Mouse (Mus musculus) ES-E14 (cell line): Measurements from ENCODE around the gene Mllt3.

Source experiments
- CHD2 ChIP-seq: IDR thresholded peaks from 2 replicates; pipeline ENCODE4 v1.6.1; 2014; ENCODE audit warnings: mild to moderate bottlenecking, low read depth, low read length, inconsistent platforms
- HCFC1 ChIP-seq: IDR thresholded peaks from 2 replicates; pipeline ENCODE4 v1.6.1; 2012; ENCODE audit warnings: low read length, inconsistent platforms, borderline replicate concordance; ENCODE audit not compliant: insufficient read depth
- ZC3H11A ChIP-seq: IDR thresholded peaks from 2 replicates; pipeline ENCODE4 v1.6.1; 2012; ENCODE audit warnings: low read depth, mild to moderate bottlenecking, inconsistent platforms, low read length, borderline replicate concordance
- ZNF384 ChIP-seq: IDR thresholded peaks from 2 replicates; pipeline ENCODE4 v1.6.1; 2012; ENCODE audit warnings: low read depth, low read length, inconsistent platforms

GRCm38 (mm10) chr4:87852461-87852860, 180.7 kb downstream of the Mllt3 start:
- TF ChIP-seq ZC3H11A, result no peak
- TF ChIP-seq CHD2, result no peak
- TF ChIP-seq ZNF384, result no peak
- TF ChIP-seq HCFC1, result no peak
